32 mouse cellular contexts compared by ENCODE assay signal in genomic region chrX:19202542-19202941, GRCm38 (mm10).
DNase-seq lines count a peak whose midpoint lies in the region; ATAC-seq and TF ChIP-seq lines count a peak whose summit lies in the region.
"Had no signal": no experiment of that assay in that cellular context is flagged by ENCODE, and none has a peak within 500 bp of the region (broad histone marks: within the 10 kb centered on the region; RNA-seq: fewer than 3 reads in every experiment).

No protein-coding gene starts in this region.

- dilution Hi-C loops in CH12.LX (cut with MboI; ENCODE audit: extremely low pct_ligation_motif_present, extremely low pct_unique_long_range_greater_than_20kb, low sequenced_read_pairs), result no loop called here

- no peaks in the 10 kb centered on the region for H3K36me3 ChIP-seq in CH12.LX (replicated peaks in 1 of 2; ENCODE audit: control insufficient read depth in 1 of 2, insufficient read depth in 1 of 2, low read length in 1 of 2)
- no peaks in the 10 kb centered on the region for H3K36me3 ChIP-seq in forebrain, embryonic 13.5 days (ENCODE audit: poor library complexity, severe bottlenecking)
- H3K36me3 ChIP-seq: hindbrain, embryonic 12.5 days; intestine, embryonic 15.5 days; limb, embryonic 13.5 days; midbrain, embryonic 13.5 days; neural tube, embryonic 15.5 days had no signal

- 100% methylated on average over 1 of the region's 1 CpGs for WGBS in forebrain, embryonic 13.5 days

- no peak for TF ChIP-seq EP300 in CH12.LX (IDR thresholded peaks at IDR 0.05; ENCODE audit: low read length)

- DNase-seq in CH12.LX (ENCODE audit: extremely low read depth), result peak; percentile 4
- peak; percentile 51 for DNase-seq in brain, adult 2 months (ENCODE audit: low read depth, low spot score)
- no peak for DNase-seq in left cerebral cortex, postnatal 14 days (ENCODE audit: low spot score in 2 of 2)
- no peak for DNase-seq in natural killer cell, adult 2 months (ENCODE audit: low spot score in 2 of 2)
- DNase-seq: adrenal gland, postnatal 10 days; cerebellum, adult 18-20 months; gastrocnemius, postnatal 25 days; heart, adult 18-20 months; heart, postnatal 36 days; kidney, adult 2 months; kidney, postnatal 36 days; lung, postnatal 36 days; retina, postnatal 1 day; right cerebral cortex, postnatal 25 days; spleen, adult 18-20 months; thymus, adult 2 months; thymus, postnatal 36 days had no signal

- H3K27me3 ChIP-seq in CH12.LX (replicated peaks), result no peaks in the 10 kb centered on the region
- no peaks in the 10 kb centered on the region for H3K27me3 ChIP-seq in forebrain, embryonic 13.5 days
- H3K27me3 ChIP-seq: hindbrain, embryonic 12.5 days; intestine, embryonic 15.5 days; limb, embryonic 13.5 days; midbrain, embryonic 13.5 days; neural tube, embryonic 15.5 days had no signal

- H3K27ac ChIP-seq in CH12.LX (ENCODE audit: insufficient read depth, low read depth), result no peak overlapping the region
- no peak overlapping the region for H3K27ac ChIP-seq in forebrain, embryonic 13.5 days
- H3K27ac ChIP-seq: hindbrain, embryonic 12.5 days; hindbrain, postnatal 0 days; intestine, embryonic 15.5 days; left cerebral cortex, adult 2 months; limb, embryonic 13.5 days; midbrain, embryonic 13.5 days; neural tube, embryonic 15.5 days had no signal

- intact Hi-C loops in left cerebral cortex, postnatal 14 days (cut with DNase I), result no loop called here

- H3K4me3 ChIP-seq in CH12.LX (replicated peaks in 1 of 3; ENCODE audit: low read depth in 2 of 3, low read length in 2 of 3, poor library complexity in 1 of 3), result no peak overlapping the region
- no peak overlapping the region for H3K4me3 ChIP-seq in forebrain, embryonic 13.5 days
- H3K4me3 ChIP-seq: erythroblast, embryonic 14.5 days; hindbrain, embryonic 12.5 days; intestine, embryonic 15.5 days; layer of hippocampus, adult 2 months; left cerebral cortex, adult 2 months; limb, embryonic 13.5 days; midbrain, embryonic 13.5 days; neural tube, embryonic 15.5 days had no signal

- no peaks in the 10 kb centered on the region for H3K79me2 ChIP-seq in CH12.LX (replicated peaks; ENCODE audit: control insufficient read depth, extremely low read depth, insufficient read depth, poor library complexity, severe bottlenecking)

- TF ChIP-seq CTCF in CH12.LX (conservative IDR thresholded peaks at IDR 0.05 in 1 of 2, IDR thresholded peaks at IDR 0.05 in 1 of 2; ENCODE audit: low read depth in 2 of 2, low read length in 2 of 2), result no peak

- in situ Hi-C loops in CH12.LX (cut with MboI; ENCODE audit: low pct_ligation_motif_present, low pct_unique_long_range_greater_than_20kb, low sequenced_read_pairs), result no loop called here

- no peak for TF ChIP-seq RAD21 in CH12.LX (IDR thresholded peaks at IDR 0.05; ENCODE audit: low read depth, low read length)

- H3K4me1 ChIP-seq in CH12.LX (ENCODE audit: control insufficient read depth in 1 of 2, insufficient read depth in 2 of 2), result no peaks in the 10 kb centered on the region
- H3K4me1 ChIP-seq in forebrain, embryonic 13.5 days, result no peaks in the 10 kb centered on the region
- H3K4me1 ChIP-seq: hindbrain, embryonic 12.5 days; intestine, embryonic 15.5 days; limb, embryonic 13.5 days; midbrain, embryonic 13.5 days; neural tube, embryonic 15.5 days had no signal

- no peak for TF ChIP-seq POLR2A in CH12.LX (IDR thresholded peaks at IDR 0.05; ENCODE audit: low read depth, low read length)

- H3K4me2 ChIP-seq in CH12.LX (ENCODE audit: insufficient read depth, low read depth, poor library complexity, severe bottlenecking), result no peak overlapping the region
- no peak overlapping the region for H3K4me2 ChIP-seq in forebrain, embryonic 13.5 days
- H3K4me2 ChIP-seq: heart, embryonic 11.5 days; hindbrain, embryonic 12.5 days; intestine, embryonic 15.5 days; limb, embryonic 13.5 days; liver, embryonic 11.5 days; midbrain, embryonic 13.5 days; neural tube, embryonic 15.5 days had no signal

- H3K9ac ChIP-seq in CH12.LX (ENCODE audit: insufficient read depth, low read depth), result no peak overlapping the region
- no peak overlapping the region for H3K9ac ChIP-seq in forebrain, embryonic 13.5 days
- H3K9ac ChIP-seq: hindbrain, embryonic 12.5 days; intestine, embryonic 15.5 days; limb, embryonic 13.5 days; midbrain, embryonic 13.5 days; neural tube, embryonic 15.5 days had no signal

- no peaks in the 10 kb centered on the region for H3K9me3 ChIP-seq in CH12.LX (replicated peaks; ENCODE audit: low read length)
- no peaks in the 10 kb centered on the region for H3K9me3 ChIP-seq in forebrain, embryonic 13.5 days (replicated peaks)
- H3K9me3 ChIP-seq: hindbrain, embryonic 12.5 days; intestine, embryonic 15.5 days; limb, embryonic 13.5 days; midbrain, embryonic 13.5 days; neural tube, embryonic 15.5 days had no signal

- peak; percentile 75 for ATAC-seq in megakaryocyte progenitor cell, adult 5-6 weeks (replicated peaks; ENCODE audit: poor library complexity)
- no peak for ATAC-seq in forebrain, embryonic 13.5 days
- ATAC-seq: CD4-positive, CD25-positive, alpha-beta regulatory T cell, adult 4 months; forebrain, embryonic 14.5 days; hindbrain, postnatal 0 days; intestine, embryonic 15.5 days; midbrain, embryonic 13.5 days had no signal

TF ChIP-seq in CH12.LX, 34 proteins besides CTCF, POLR2A, EP300 and RAD21:
- no peak for TF ChIP-seq ZC3H11A (IDR thresholded peaks at IDR 0.05; ENCODE audit: low read depth, low read length)
- TF ChIP-seq HCFC1 (IDR thresholded peaks at IDR 0.05; ENCODE audit: low read depth, low read length), result no peak
- TF ChIP-seq IRF4 (IDR thresholded peaks at IDR 0.05; ENCODE audit: low read depth, low read length), result no peak
- no peak for TF ChIP-seq RCOR1 (conservative IDR thresholded peaks at IDR 0.05; ENCODE audit: low read depth, low read length)
- TF ChIP-seq ZMIZ1 (IDR thresholded peaks at IDR 0.05; ENCODE audit: low read depth, low read length), result no peak
- TF ChIP-seq E2F4 (IDR thresholded peaks at IDR 0.05; ENCODE audit: insufficient replicate concordance, low read depth, low read length), result no peak
- TF ChIP-seq USF1 (IDR thresholded peaks at IDR 0.05; ENCODE audit: low read depth, low read length), result no peak
- TF ChIP-seq ZKSCAN1 (IDR thresholded peaks at IDR 0.05; ENCODE audit: borderline replicate concordance, low read depth, low read length), result no peak
- no peak for TF ChIP-seq MAFK (IDR thresholded peaks at IDR 0.05; ENCODE audit: insufficient replicate concordance, low read length)
- no peak for TF ChIP-seq CHD2 (IDR thresholded peaks at IDR 0.05; ENCODE audit: low read length)
- no peak for TF ChIP-seq MAX (IDR thresholded peaks at IDR 0.05; ENCODE audit: low read length)
- no peak for TF ChIP-seq MXI1 (IDR thresholded peaks at IDR 0.05; ENCODE audit: low read depth, low read length)
- TF ChIP-seq KAT2A (IDR thresholded peaks at IDR 0.05; ENCODE audit: insufficient replicate concordance, low read length), result no peak
- no peak for TF ChIP-seq MEF2A (IDR thresholded peaks at IDR 0.05; ENCODE audit: borderline replicate concordance, low read depth, low read length)
- no peak for TF ChIP-seq TBP (conservative IDR thresholded peaks at IDR 0.05; ENCODE audit: low read depth, low read length)
- no peak for TF ChIP-seq MYC (IDR thresholded peaks at IDR 0.05; ENCODE audit: low read depth, low read length)
- TF ChIP-seq POLR2AphosphoS2 (IDR thresholded peaks at IDR 0.05; ENCODE audit: low read depth, low read length), result no peak
- no peak for TF ChIP-seq GABPA (IDR thresholded peaks at IDR 0.05; ENCODE audit: insufficient replicate concordance, low read depth, low read length)
- no peak for TF ChIP-seq MAZ (IDR thresholded peaks at IDR 0.05; ENCODE audit: low read depth, low read length)

Comparison
In these comparisons a context has a peak if more than half of its experiments do, and no peak if none do; other contexts are left out.
1. DNase-seq: peak in CH12.LX (single experiment) and brain, adult 2 months (single experiment); none in left cerebral cortex, postnatal 14 days (0 of 2) and natural killer cell, adult 2 months (0 of 2).